Mouse (Mus musculus): Measurements from ENCODE around the gene Ddah1. TPM values are rescaled to one million over a fixed set of nuclear protein-coding genes. Genes with fewer than 3 reads are reported as not detected.

Gene Ddah1
- polyA plus RNA-seq, 1 experiment: 0.55 TPM

DNA sequence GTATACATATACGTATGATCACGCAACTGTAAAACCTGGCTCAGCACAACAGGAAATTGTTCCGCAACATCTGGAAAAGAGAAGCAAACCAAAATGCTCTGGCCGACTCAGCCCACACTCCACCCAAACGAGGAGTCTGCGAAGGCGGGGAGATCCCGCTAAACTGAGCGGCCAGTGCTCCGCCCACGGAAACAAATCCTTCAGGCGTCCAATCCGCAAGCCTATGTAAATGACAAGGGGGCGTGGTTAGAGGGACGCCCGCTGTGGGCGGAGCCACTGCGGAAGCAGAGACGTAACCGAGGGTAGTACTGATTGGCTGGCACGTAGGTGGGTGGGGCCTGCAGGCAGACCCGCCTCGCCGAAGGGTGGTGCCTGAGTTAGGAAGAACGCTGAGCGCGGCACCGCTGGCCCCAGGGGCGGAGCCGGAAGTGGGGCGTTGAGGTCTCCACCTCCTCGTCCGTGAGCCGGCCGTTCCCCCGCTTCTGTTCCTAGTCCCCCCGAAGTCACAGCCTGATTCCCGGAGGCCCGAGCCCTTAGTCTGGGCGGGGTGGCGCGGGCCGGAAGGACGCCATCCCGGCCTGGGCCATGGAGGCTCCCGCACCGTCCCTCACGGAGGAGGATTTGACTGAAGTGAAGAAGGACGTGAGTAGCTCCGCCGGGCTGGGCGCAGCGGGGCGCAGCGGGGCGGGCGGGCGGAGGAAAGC lies 165.6 kb downstream of the Ddah1 start:
- Histone ChIP-seq H3K4me1 (ENCODE audit: control insufficient read depth, insufficient read depth, insufficient read length) (peaks cover 5% of the 10 kb centered on the region), H3K4me3 (ENCODE audit: extremely low read depth, insufficient read depth, insufficient read length) (peak overlapping the region; percentile 86), H3K27me3 (ENCODE audit: control insufficient read depth, insufficient read depth, low read length) (no peaks in the 10 kb centered on the region), H3K27ac (ENCODE audit: insufficient read depth, low read length) (peak overlapping the region; percentile 96), H3K36me3 (ENCODE audit: control insufficient read depth, insufficient read depth, low read length) (peaks cover 5% of the 10 kb centered on the region; the same call in 1 of the 2 replicates)
- peak; percentile 98 to 99 for DNase-seq (ENCODE audit: low read depth in 1 of 2, low spot score in 2 of 2)
- under 1% methylated on average over 53 of the region's 58 CpGs for WGBS
- TF ChIP-seq POLR2A (IDR thresholded peaks at IDR 0.05; ENCODE audit: low read depth, low read length) (peak; percentile 85), CTCF (IDR thresholded peaks at IDR 0.05; ENCODE audit: extremely low read depth, insufficient read depth, insufficient read length, insufficient replicate concordance) (no peak)

DNA sequence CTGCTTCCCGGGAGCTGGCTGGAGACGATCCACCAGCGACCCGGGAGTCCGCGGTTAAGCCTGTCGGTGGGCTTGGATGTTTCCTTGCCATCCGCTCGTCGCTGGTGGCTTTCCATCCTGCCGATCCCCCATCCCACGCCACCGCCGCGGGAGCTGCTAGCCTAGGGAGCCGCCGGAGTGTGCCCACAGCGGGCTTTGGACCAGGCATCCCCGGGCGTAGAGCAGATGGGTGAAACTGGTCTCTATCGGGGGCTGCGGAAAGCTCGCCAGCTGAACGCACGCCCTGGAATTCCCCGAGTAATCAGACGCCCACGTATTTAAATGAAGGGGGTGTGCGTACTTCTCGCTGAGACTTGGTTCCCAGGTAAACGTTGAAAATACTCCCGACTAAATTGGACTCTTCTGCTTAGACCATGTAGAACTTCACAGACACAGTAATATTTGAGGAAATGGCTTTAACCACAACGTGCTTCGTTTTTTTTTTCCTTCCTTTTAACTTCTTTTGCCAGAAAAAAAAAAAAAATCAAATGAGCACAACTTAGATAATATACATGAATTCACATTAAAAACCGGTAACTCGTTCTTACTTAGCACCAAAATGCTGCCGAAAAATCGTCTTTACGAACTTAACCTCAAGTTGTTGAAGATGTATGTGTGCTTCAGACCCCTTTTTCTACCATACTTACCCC lies 166.3 kb downstream of the Ddah1 start:
- Histone ChIP-seq H3K27me3 (ENCODE audit: control insufficient read depth, insufficient read depth, low read length) (no peaks in the 10 kb centered on the region), H3K27ac (ENCODE audit: insufficient read depth, low read length) (peak overlapping the region; percentile 96), H3K4me1 (ENCODE audit: control insufficient read depth, insufficient read depth, insufficient read length) (peaks cover 9% of the 10 kb centered on the region), H3K4me3 (ENCODE audit: extremely low read depth, insufficient read depth, insufficient read length) (peak overlapping the region; percentile 86), H3K36me3 (ENCODE audit: control insufficient read depth, insufficient read depth, low read length) (peaks cover 7% of the 10 kb centered on the region)
- no peak for TF ChIP-seq CTCF (IDR thresholded peaks at IDR 0.05; ENCODE audit: extremely low read depth, insufficient read depth, insufficient read length, insufficient replicate concordance)
- TF ChIP-seq POLR2A (IDR thresholded peaks at IDR 0.05; ENCODE audit: low read depth, low read length): peak; percentile 18; the same call in 1 of the 2 replicates
- under 1% methylated on average over 39 of the region's 39 CpGs for WGBS
- DNase-seq (ENCODE audit: low read depth in 1 of 2, low spot score in 2 of 2): peak; percentile 57 to 71

DNA sequence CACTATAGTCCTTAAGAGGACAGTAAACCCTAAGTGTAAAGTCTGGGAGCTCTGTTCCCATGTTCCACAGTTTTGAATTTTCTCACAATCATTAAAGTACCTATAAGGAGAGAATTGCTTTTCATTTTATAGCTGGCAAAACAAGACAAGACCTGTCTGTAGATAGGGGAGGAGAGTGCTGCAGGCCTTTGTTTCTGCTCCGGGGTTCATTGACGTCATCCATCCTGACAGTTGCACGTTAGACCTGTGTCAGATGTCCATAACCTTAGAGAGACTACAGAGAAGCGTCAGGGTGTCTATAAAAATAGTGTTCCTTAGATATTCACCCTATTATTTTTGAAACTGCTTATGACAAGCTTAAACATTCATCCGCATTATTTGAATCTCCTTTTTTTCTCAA lies 167.0 kb downstream of the Ddah1 start:
- H3K36me3 ChIP-seq (ENCODE audit: control insufficient read depth, insufficient read depth, low read length): peaks cover 11% of the 10 kb centered on the region
- TF ChIP-seq CTCF (IDR thresholded peaks at IDR 0.05; ENCODE audit: extremely low read depth, insufficient read depth, insufficient read length, insufficient replicate concordance) (no peak), POLR2A (IDR thresholded peaks at IDR 0.05; ENCODE audit: low read depth, low read length) (no peak)
- no peaks in the 10 kb centered on the region for H3K27me3 ChIP-seq (ENCODE audit: control insufficient read depth, insufficient read depth, low read length)
- H3K27ac ChIP-seq (ENCODE audit: insufficient read depth, low read length): no peak overlapping the region
- DNase-seq (ENCODE audit: low read depth in 1 of 2, low spot score in 2 of 2): no peak
- peaks cover 9% of the 10 kb centered on the region for H3K4me1 ChIP-seq (ENCODE audit: control insufficient read depth, insufficient read depth, insufficient read length)
- peak overlapping the region; percentile 86; the same call in 1 of the 2 replicates for H3K4me3 ChIP-seq (ENCODE audit: extremely low read depth, insufficient read depth, insufficient read length)
- WGBS: 55% methylated on average over 5 of the region's 5 CpGs

DNA sequence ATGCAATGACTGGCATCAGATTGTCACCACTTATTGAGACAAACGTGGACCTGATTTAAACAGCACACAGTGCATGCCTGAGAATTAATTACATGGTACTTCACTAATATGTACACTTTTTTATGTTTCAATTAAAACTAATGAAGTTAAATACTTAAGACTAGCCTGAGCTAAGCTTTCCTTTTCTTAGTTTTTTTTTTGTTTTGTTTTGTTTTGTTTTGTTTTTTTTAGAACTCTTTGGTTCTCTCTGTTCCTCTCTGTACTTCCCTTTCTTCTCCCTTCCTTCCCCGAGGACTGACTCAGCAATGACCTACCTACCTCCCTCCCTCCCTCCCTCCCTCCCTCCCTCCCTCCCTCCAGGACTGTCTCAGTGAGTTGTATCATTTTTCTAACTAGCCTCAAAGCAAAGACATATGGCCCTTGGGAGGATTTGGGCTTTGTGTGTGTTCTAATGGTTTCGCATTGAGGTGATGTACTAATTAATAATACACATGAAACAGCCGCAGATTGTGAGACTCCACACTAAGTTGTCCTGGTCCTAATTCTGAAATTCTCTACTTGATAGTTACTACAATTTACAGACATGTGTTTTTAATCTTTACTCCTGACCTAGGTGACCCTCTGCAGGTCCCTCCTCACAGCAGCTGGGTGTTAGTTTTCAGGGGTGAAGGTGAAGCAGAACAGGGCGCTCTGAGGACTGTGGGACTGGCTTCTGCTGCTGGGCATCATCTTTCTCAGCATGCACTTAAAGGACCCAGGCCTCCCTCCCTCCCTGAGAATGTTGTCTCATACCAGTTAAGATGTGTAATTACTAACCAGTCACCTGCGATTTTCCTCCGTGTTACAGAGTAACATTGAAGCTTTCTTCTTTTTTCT lies 171.3 kb downstream of the Ddah1 start:
- Histone ChIP-seq H3K4me1 (ENCODE audit: control insufficient read depth, insufficient read depth, insufficient read length) (peaks cover 9% of the 10 kb centered on the region), H3K4me3 (ENCODE audit: extremely low read depth, insufficient read depth, insufficient read length) (no peak overlapping the region), H3K27me3 (ENCODE audit: control insufficient read depth, insufficient read depth, low read length) (no peaks in the 10 kb centered on the region), H3K36me3 (ENCODE audit: control insufficient read depth, insufficient read depth, low read length) (peaks cover 30% of the 10 kb centered on the region), H3K27ac (ENCODE audit: insufficient read depth, low read length) (no peak overlapping the region)
- TF ChIP-seq CTCF (IDR thresholded peaks at IDR 0.05; ENCODE audit: extremely low read depth, insufficient read depth, insufficient read length, insufficient replicate concordance) (no peak), POLR2A (IDR thresholded peaks at IDR 0.05; ENCODE audit: low read depth, low read length) (no peak)
- no peak for DNase-seq (ENCODE audit: low read depth in 1 of 2, low spot score in 2 of 2)
- 74% methylated on average over 7 of the region's 7 CpGs for WGBS

DNA sequence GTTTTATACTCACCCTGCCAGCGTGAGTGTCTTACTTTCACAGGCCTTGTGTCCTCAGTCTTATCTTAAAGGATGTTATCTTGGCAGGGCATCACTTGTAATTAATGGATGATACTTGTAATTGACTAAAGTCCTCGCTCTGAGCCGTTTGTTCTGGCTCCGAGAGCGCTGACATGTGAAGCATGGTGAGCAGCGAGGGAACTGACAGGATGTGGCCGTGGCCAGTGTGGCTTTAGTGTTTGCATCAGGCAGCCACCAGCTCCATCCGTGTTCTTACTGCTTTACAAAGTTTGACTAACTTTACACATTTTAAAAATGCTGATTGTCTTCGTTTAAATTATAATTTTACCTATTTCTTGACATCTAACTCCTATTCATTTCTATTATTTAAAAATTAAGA lies 175.4 kb downstream of the Ddah1 start:
- peaks cover 25% of the 10 kb centered on the region for H3K36me3 ChIP-seq (ENCODE audit: control insufficient read depth, insufficient read depth, low read length)
- 15% methylated on average over 9 of the region's 9 CpGs for WGBS
- no peak for TF ChIP-seq CTCF (IDR thresholded peaks at IDR 0.05; ENCODE audit: extremely low read depth, insufficient read depth, insufficient read length, insufficient replicate concordance)
- TF ChIP-seq POLR2A (IDR thresholded peaks at IDR 0.05; ENCODE audit: low read depth, low read length): no peak
- no peaks in the 10 kb centered on the region for H3K27me3 ChIP-seq (ENCODE audit: control insufficient read depth, insufficient read depth, low read length)
- peaks cover 7% of the 10 kb centered on the region for H3K4me1 ChIP-seq (ENCODE audit: control insufficient read depth, insufficient read depth, insufficient read length)
- no peak overlapping the region for H3K4me3 ChIP-seq (ENCODE audit: extremely low read depth, insufficient read depth, insufficient read length)
- no peak for DNase-seq (ENCODE audit: low read depth in 1 of 2, low spot score in 2 of 2)
- H3K27ac ChIP-seq (ENCODE audit: insufficient read depth, low read length): no peak overlapping the region

DNA sequence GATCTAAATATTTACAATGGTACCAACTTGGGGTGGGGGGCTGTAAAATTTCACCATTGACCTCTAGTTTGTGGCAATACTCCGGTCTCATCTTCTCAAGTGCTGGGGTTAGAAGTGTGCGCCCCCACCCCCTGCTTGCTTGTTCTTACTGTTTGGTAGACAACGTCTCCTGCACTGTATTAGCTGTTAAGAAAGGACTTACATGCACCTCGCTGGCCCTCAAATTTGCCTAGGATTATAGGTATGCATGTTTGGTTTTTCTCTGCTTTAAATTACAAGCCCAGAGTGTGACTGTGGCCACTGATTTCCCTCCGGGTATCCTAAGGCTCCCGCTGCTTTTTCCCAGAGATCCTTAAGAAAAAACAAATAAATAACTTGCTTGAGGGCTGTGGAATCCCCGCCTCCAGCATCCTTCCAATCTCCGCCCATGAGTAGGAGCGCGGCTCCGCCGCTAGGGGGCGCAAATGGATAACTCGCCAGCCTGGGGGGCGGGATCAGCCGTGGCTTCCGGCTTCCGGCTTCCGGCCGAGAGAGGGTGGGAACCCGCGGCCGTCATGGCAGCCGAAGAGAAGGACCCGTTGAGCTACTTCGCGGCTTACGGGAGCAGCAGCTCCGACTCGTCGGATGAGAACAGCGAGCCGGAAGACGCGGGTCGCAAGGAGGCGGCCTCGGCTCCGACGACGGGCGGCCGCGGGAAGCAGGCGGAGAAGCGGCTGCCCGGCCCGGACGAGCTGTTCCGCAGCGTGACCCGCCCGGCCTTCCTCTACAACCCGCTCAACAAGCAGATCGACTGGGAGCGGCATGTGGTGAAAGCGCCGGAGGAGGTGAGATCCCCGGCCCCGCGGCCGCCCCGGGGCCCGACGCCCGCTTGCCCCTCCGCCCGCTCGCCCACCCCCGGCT lies 179.3 kb downstream of the Ddah1 start, which contains the start of gene 2410004B18Rik:
2410004B18Rik (plus strand) TSS at position 510 of the 900 bp plus-strand sequence.
- peak; percentile 88 for TF ChIP-seq POLR2A (IDR thresholded peaks at IDR 0.05; ENCODE audit: low read depth, low read length)
- TF ChIP-seq CTCF (IDR thresholded peaks at IDR 0.05; ENCODE audit: extremely low read depth, insufficient read depth, insufficient read length, insufficient replicate concordance): peak; percentile 93
- peaks cover 13% of the 10 kb centered on the region for H3K36me3 ChIP-seq (ENCODE audit: control insufficient read depth, insufficient read depth, low read length)
- WGBS: 3% methylated on average over 57 of the region's 70 CpGs

More for the DNA sequence above, 179.3 kb downstream of the Ddah1 start, which contains the start of gene 2410004B18Rik:
- H3K27ac ChIP-seq (ENCODE audit: insufficient read depth, low read length): peak within 1 kb of the TSS; percentile 72
- no peaks in the 10 kb centered on the region for H3K27me3 ChIP-seq (ENCODE audit: control insufficient read depth, insufficient read depth, low read length)
- peaks cover 14% of the 10 kb centered on the region for H3K4me1 ChIP-seq (ENCODE audit: control insufficient read depth, insufficient read depth, insufficient read length)
- peak; percentile 80 to 85 for DNase-seq (ENCODE audit: low read depth in 1 of 2, low spot score in 2 of 2)
- peak within 1 kb of the TSS; percentile 74 for H3K4me3 ChIP-seq (ENCODE audit: extremely low read depth, insufficient read depth, insufficient read length)

All from spleen, adult 2 months (tissue).